Mouse (Mus musculus) megakaryocyte, adult 5-6 weeks (primary cell): ENCODE measurements around the gene Ndufb8. TPM values are rescaled to one million over a fixed set of nuclear protein-coding genes. Genes with fewer than 3 reads are reported as not detected.

ENCODE experiments used
- ATAC-seq: 2 replicates; pipeline ENCODE4 v1.8.0; 2016; ENCODE audit warnings: mild to moderate bottlenecking, inconsistent platforms; ENCODE audit not compliant: poor library complexity, severe bottlenecking
- total RNA-seq, 2 experiments: library from RNA; stranded (forward) in 1 of 2; stranded (reverse) in 1 of 2; fragments of 153-499, 151-499 nt in 1 of 2; fragments of 221-1000, 200-1000 nt in 1 of 2; gene quantifications; 2 replicates each; pipeline versions ENCODE4 v1.2.3 to v1.2.4; 2015 to 2017

Gene Ndufb8
- total RNA-seq (2015) (305 and 327 TPM in 2 replicates), total RNA-seq (2017) (205 and 223 TPM in 2 replicates)

GRCm38 (mm10) chr19:44554861-44555590 lies at the start of gene Ndufb8:
Gene Ndufb8 (minus strand): TSS chr19:44555440.
- ATAC-seq = peak; percentile 99

- ATAC-seq = no peak
These were observed 38.9 kb upstream of the Ndufb8 start for GRCm38 (mm10) chr19:44594180-44594579.

- no peak for ATAC-seq
These were observed 36.4 kb upstream of the Ndufb8 start for GRCm38 (mm10) chr19:44591638-44592037.

- ATAC-seq = peak; percentile 30; the same call in 1 of the 2 replicates
These were observed 35.8 kb upstream of the Ndufb8 start for GRCm38 (mm10) chr19:44590992-44591391.

GRCm38 (mm10) chr19:44589591-44590223 lies 34.5 kb upstream of the Ndufb8 start:
- no peak for ATAC-seq

GRCm38 (mm10) chr19:44588036-44588435 lies 32.8 kb upstream of the Ndufb8 start:
- ATAC-seq = no peak

GRCm38 (mm10) chr19:44582638-44583309 lies 27.5 kb upstream of the Ndufb8 start:
- peak; percentile 96 for ATAC-seq

GRCm38 (mm10) chr19:44582103-44582502 lies 26.9 kb upstream of the Ndufb8 start:
- no peak for ATAC-seq

- peak; percentile 69 for ATAC-seq
These were observed 22.8 kb upstream of the Ndufb8 start for GRCm38 (mm10) chr19:44578038-44578437.

GRCm38 (mm10) chr19:44576275-44576674 lies 21.0 kb upstream of the Ndufb8 start:
- no peak for ATAC-seq

- ATAC-seq = no peak
These were observed 12.5 kb upstream of the Ndufb8 start for GRCm38 (mm10) chr19:44567763-44568162.

- no peak for ATAC-seq
These were observed 8.8 kb upstream of the Ndufb8 start for GRCm38 (mm10) chr19:44564006-44564405.

GRCm38 (mm10) chr19:44562652-44563206 lies 7.5 kb upstream of the Ndufb8 start, which contains the start of gene Hif1an:
Gene Hif1an (plus strand): TSS chr19:44562850.
- ATAC-seq = peak; percentile 98

- peak; percentile 55; the same call in 1 of the 2 replicates for ATAC-seq
These were observed 765 bp downstream of the Ndufb8 start for GRCm38 (mm10) chr19:44554490-44554860.

- ATAC-seq = no peak
These were observed 2.0 kb downstream of the Ndufb8 start for GRCm38 (mm10) chr19:44553286-44553685.

- ATAC-seq = no peak
These were observed 2.5 kb downstream of the Ndufb8 start, which contains the start of gene Gm20538 for GRCm38 (mm10) chr19:44552731-44553130. Gene Gm20538 (minus strand): TSS chr19:44552831.

- 0 out of 2 replicates have a peak, but pooled peaks have one; percentile 18 for ATAC-seq
These were observed 9.8 kb downstream of the Ndufb8 start, which contains the start of gene Sec31b for GRCm38 (mm10) chr19:44545321-44546041. Gene Sec31b (minus strand): TSS chr19:44545864.

- ATAC-seq = peak; percentile 88
These were observed 10.5 kb downstream of the Ndufb8 start for GRCm38 (mm10) chr19:44544775-44545174.

GRCm38 (mm10) chr19:44544372-44544771 lies 10.9 kb downstream of the Ndufb8 start:
- ATAC-seq = no peak

- ATAC-seq = no peak
These were observed 12.5 kb downstream of the Ndufb8 start for GRCm38 (mm10) chr19:44542694-44543178.
